Mouse (Mus musculus): ENCODE data around the gene Fuk. TPM values are rescaled to one million over a fixed set of nuclear protein-coding genes. Genes with fewer than 3 reads are reported as not detected.

Gene Fuk
- polyA plus RNA-seq, 1 experiment from 2014 or later = 6.0 TPM

DNA sequence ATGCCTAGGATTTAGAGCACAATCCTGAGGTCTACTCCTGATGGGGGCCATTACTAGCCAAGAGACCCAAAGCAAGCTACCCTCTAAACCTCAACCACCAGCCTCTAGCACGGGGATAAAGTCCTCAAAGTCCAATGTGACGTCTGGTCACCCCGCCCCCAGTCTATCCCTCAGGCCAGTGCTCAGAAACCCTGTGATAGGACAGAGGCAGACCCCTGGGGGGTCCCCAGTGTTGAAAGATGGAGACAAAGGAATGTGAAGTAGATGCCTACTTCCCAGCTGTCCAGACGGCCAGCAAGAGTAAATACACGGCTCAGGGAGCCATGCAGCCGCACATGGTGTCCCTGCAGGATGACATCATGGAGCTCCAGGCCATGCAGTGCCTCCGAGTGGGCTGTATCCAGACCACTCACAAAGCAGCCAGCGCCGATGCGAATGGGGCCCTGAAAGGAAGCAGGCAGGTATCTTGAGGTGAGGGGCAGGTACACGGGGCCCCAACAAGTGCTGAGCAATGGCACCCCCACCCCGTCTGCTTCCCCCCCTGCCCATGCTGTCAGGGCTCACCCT, 12.3 kb downstream of the Fuk start:
- no peak for ATAC-seq (ENCODE audit: insufficient number of reproducible peaks, insufficient read depth, low FRiP score, low read depth)
- H3K4me2 ChIP-seq (ENCODE audit: low read length) = no peak overlapping the region
- no peaks in the 10 kb centered on the region for H3K27me3 ChIP-seq (ENCODE audit: control insufficient read depth, insufficient read depth, low read length)
- no peak overlapping the region for H3K4me3 ChIP-seq (ENCODE audit: control insufficient read depth in 1 of 2, insufficient read depth in 1 of 2, low read depth in 1 of 2, low read length in 2 of 2)
- peaks cover 3 to 5% of the 10 kb centered on the region in 2 experiments; a peak in 1 of 4 replicates for H3K4me1 ChIP-seq (ENCODE audit: control insufficient read depth in 2 of 2, insufficient read depth in 2 of 2, low read length in 2 of 2)
- no peaks in the 10 kb centered on the region for H3K9me3 ChIP-seq (ENCODE audit: control insufficient read depth, low read length)
- no peak overlapping the region for H3K27ac ChIP-seq (replicated peaks in 1 of 2; ENCODE audit: control insufficient read depth in 1 of 2, insufficient read depth in 1 of 2, low read depth in 2 of 2, low read length in 2 of 2)
- H3K9ac ChIP-seq (ENCODE audit: low read length) = no peak overlapping the region
- peaks cover 36% of the 10 kb centered on the region for H3K36me3 ChIP-seq (ENCODE audit: control insufficient read depth, insufficient read depth, low read length)
- 43% methylated on average over 12 of the region's 12 CpGs for WGBS

DNA sequence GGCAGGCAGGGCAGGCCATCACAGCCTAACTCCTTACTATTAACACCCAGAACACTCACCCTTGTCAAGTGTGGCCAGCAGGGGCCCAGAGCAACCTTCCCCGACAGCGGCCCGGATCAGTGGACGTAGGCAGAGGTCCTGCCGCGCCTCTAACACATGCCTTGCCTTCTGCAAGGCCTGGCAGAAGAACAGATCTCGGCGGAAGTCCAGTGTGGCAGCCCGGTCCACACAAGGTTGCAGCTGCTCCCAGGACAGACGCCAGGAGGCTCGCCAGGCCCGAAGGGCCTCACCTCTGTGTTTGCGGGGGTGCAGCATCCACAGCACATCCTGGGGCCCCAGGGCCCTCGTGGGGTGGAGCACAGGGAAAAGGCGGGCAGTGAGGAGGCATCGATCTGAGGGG, 13.4 kb downstream of the Fuk start:
- Histone ChIP-seq H3K9ac (ENCODE audit: low read length) (no peak overlapping the region), H3K4me3 (ENCODE audit: control insufficient read depth in 1 of 2, insufficient read depth in 1 of 2, low read depth in 1 of 2, low read length in 2 of 2) (no peak overlapping the region), H3K27ac (replicated peaks in 1 of 2; ENCODE audit: control insufficient read depth in 1 of 2, insufficient read depth in 1 of 2, low read depth in 2 of 2, low read length in 2 of 2) (no peak overlapping the region), H3K36me3 (ENCODE audit: control insufficient read depth, insufficient read depth, low read length) (peaks cover 45% of the 10 kb centered on the region), H3K27me3 (ENCODE audit: control insufficient read depth, insufficient read depth, low read length) (no peaks in the 10 kb centered on the region), H3K9me3 (ENCODE audit: control insufficient read depth, low read length) (no peaks in the 10 kb centered on the region), H3K4me2 (ENCODE audit: low read length) (no peak overlapping the region), H3K4me1 (ENCODE audit: control insufficient read depth in 2 of 2, insufficient read depth in 2 of 2, low read length in 2 of 2) (peaks cover 3 to 5% of the 10 kb centered on the region in 2 experiments; a peak in 1 of 4 replicates)
- WGBS = 83% methylated on average over 16 of the region's 16 CpGs
- ATAC-seq (ENCODE audit: insufficient number of reproducible peaks, insufficient read depth, low FRiP score, low read depth) = no peak

GRCm38 (mm10) chr8:110888441-110888840, 13.8 kb downstream of the Fuk start:
- no peak overlapping the region for H3K9ac ChIP-seq (ENCODE audit: low read length)
- no peaks in the 10 kb centered on the region for H3K27me3 ChIP-seq (ENCODE audit: control insufficient read depth, insufficient read depth, low read length)
- no peak overlapping the region for H3K4me3 ChIP-seq (ENCODE audit: control insufficient read depth in 1 of 2, insufficient read depth in 1 of 2, low read depth in 1 of 2, low read length in 2 of 2)
- no peak overlapping the region for H3K4me2 ChIP-seq (ENCODE audit: low read length)
- no peak overlapping the region for H3K27ac ChIP-seq (replicated peaks in 1 of 2; ENCODE audit: control insufficient read depth in 1 of 2, insufficient read depth in 1 of 2, low read depth in 2 of 2, low read length in 2 of 2)
- peaks cover 3 to 5% of the 10 kb centered on the region in 2 experiments; a peak in 1 of 4 replicates for H3K4me1 ChIP-seq (ENCODE audit: control insufficient read depth in 2 of 2, insufficient read depth in 2 of 2, low read length in 2 of 2)
- 90% methylated on average over 8 of the region's 8 CpGs for WGBS
- peaks cover 49% of the 10 kb centered on the region for H3K36me3 ChIP-seq (ENCODE audit: control insufficient read depth, insufficient read depth, low read length)
- no peaks in the 10 kb centered on the region for H3K9me3 ChIP-seq (ENCODE audit: control insufficient read depth, low read length)
- ATAC-seq (ENCODE audit: insufficient number of reproducible peaks, insufficient read depth, low FRiP score, low read depth) = no peak

GRCm38 (mm10) chr8:110887551-110887950, 14.7 kb downstream of the Fuk start:
- Histone ChIP-seq H3K36me3 (ENCODE audit: control insufficient read depth, insufficient read depth, low read length) (peaks cover 58% of the 10 kb centered on the region), H3K9me3 (ENCODE audit: control insufficient read depth, low read length) (no peaks in the 10 kb centered on the region), H3K27me3 (ENCODE audit: control insufficient read depth, insufficient read depth, low read length) (no peaks in the 10 kb centered on the region), H3K27ac (replicated peaks in 1 of 2; ENCODE audit: control insufficient read depth in 1 of 2, insufficient read depth in 1 of 2, low read depth in 2 of 2, low read length in 2 of 2) (no peak overlapping the region), H3K9ac (ENCODE audit: low read length) (no peak overlapping the region), H3K4me1 (ENCODE audit: control insufficient read depth in 2 of 2, insufficient read depth in 2 of 2, low read length in 2 of 2) (peaks cover 3 to 5% of the 10 kb centered on the region in 2 experiments; a peak in 1 of 4 replicates), H3K4me3 (ENCODE audit: control insufficient read depth in 1 of 2, insufficient read depth in 1 of 2, low read depth in 1 of 2, low read length in 2 of 2) (no peak overlapping the region), H3K4me2 (ENCODE audit: low read length) (no peak overlapping the region)
- no peak for ATAC-seq (ENCODE audit: insufficient number of reproducible peaks, insufficient read depth, low FRiP score, low read depth)
- 86% methylated on average over 10 of the region's 10 CpGs for WGBS

- no peaks in the 10 kb centered on the region for H3K27me3 ChIP-seq (ENCODE audit: control insufficient read depth, insufficient read depth, low read length)
- 73% methylated on average over 3 of the region's 3 CpGs for WGBS
- H3K4me3 ChIP-seq (ENCODE audit: control insufficient read depth in 1 of 2, insufficient read depth in 1 of 2, low read depth in 1 of 2, low read length in 2 of 2) = no peak overlapping the region
- ATAC-seq (ENCODE audit: insufficient number of reproducible peaks, insufficient read depth, low FRiP score, low read depth) = no peak
- peaks cover 3 to 5% of the 10 kb centered on the region in 2 experiments; a peak in 1 of 4 replicates for H3K4me1 ChIP-seq (ENCODE audit: control insufficient read depth in 2 of 2, insufficient read depth in 2 of 2, low read length in 2 of 2)
- H3K4me2 ChIP-seq (ENCODE audit: low read length) = no peak overlapping the region
- peaks cover 67% of the 10 kb centered on the region for H3K36me3 ChIP-seq (ENCODE audit: control insufficient read depth, insufficient read depth, low read length)
- no peak overlapping the region for H3K9ac ChIP-seq (ENCODE audit: low read length)
- H3K9me3 ChIP-seq (ENCODE audit: control insufficient read depth, low read length) = no peaks in the 10 kb centered on the region
- no peak overlapping the region for H3K27ac ChIP-seq (replicated peaks in 1 of 2; ENCODE audit: control insufficient read depth in 1 of 2, insufficient read depth in 1 of 2, low read depth in 2 of 2, low read length in 2 of 2)
Measured at GRCm38 (mm10) chr8:110886634-110887033, 15.7 kb downstream of the Fuk start.

DNA sequence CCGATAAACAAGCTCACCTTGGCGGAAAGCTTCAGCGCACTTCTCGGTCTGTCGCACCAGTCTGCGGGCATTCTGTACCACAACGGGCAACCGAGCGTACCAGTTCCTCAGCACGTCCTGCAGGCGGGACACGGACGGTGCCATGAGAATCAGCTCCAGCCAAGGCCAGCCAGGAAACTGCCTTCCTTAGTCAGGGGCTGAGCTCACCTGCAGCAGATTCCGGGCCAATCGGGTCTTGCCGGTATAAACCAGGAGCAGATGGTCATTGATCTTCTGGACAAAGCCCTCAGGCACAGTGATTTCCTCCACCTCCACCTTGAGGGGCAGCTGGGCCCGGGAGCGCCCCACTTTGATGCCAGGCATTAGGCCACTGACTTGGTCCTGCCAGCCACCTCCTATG, 18.5 kb downstream of the Fuk start:
- Histone ChIP-seq H3K9me3 (ENCODE audit: control insufficient read depth, low read length) (no peaks in the 10 kb centered on the region), H3K27me3 (ENCODE audit: control insufficient read depth, insufficient read depth, low read length) (no peaks in the 10 kb centered on the region), H3K9ac (ENCODE audit: low read length) (no peak overlapping the region), H3K4me3 (ENCODE audit: control insufficient read depth in 1 of 2, insufficient read depth in 1 of 2, low read depth in 1 of 2, low read length in 2 of 2) (no peak overlapping the region), H3K4me2 (ENCODE audit: low read length) (no peak overlapping the region), H3K36me3 (ENCODE audit: control insufficient read depth, insufficient read depth, low read length) (peaks cover 89% of the 10 kb centered on the region), H3K4me1 (ENCODE audit: control insufficient read depth in 2 of 2, insufficient read depth in 2 of 2, low read length in 2 of 2) (no peaks in the 10 kb centered on the region), H3K27ac (replicated peaks in 1 of 2; ENCODE audit: control insufficient read depth in 1 of 2, insufficient read depth in 1 of 2, low read depth in 2 of 2, low read length in 2 of 2) (no peak overlapping the region)
- ATAC-seq (ENCODE audit: insufficient number of reproducible peaks, insufficient read depth, low FRiP score, low read depth) = no peak
- WGBS = 93% methylated on average over 18 of the region's 18 CpGs

- WGBS = 91% methylated on average over 10 of the region's 10 CpGs
- Histone ChIP-seq H3K4me1 (ENCODE audit: control insufficient read depth in 2 of 2, insufficient read depth in 2 of 2, low read length in 2 of 2) (no peaks in the 10 kb centered on the region), H3K9ac (ENCODE audit: low read length) (no peak overlapping the region), H3K4me3 (ENCODE audit: control insufficient read depth in 1 of 2, insufficient read depth in 1 of 2, low read depth in 1 of 2, low read length in 2 of 2) (no peak overlapping the region), H3K4me2 (ENCODE audit: low read length) (no peak overlapping the region), H3K36me3 (ENCODE audit: control insufficient read depth, insufficient read depth, low read length) (peaks cover 92% of the 10 kb centered on the region), H3K27me3 (ENCODE audit: control insufficient read depth, insufficient read depth, low read length) (no peaks in the 10 kb centered on the region), H3K27ac (replicated peaks in 1 of 2; ENCODE audit: control insufficient read depth in 1 of 2, insufficient read depth in 1 of 2, low read depth in 2 of 2, low read length in 2 of 2) (no peak overlapping the region), H3K9me3 (ENCODE audit: control insufficient read depth, low read length) (no peaks in the 10 kb centered on the region)
- no peak for ATAC-seq (ENCODE audit: insufficient number of reproducible peaks, insufficient read depth, low FRiP score, low read depth)
Measured at GRCm38 (mm10) chr8:110881741-110882310, 20.5 kb downstream of the Fuk start.

DNA sequence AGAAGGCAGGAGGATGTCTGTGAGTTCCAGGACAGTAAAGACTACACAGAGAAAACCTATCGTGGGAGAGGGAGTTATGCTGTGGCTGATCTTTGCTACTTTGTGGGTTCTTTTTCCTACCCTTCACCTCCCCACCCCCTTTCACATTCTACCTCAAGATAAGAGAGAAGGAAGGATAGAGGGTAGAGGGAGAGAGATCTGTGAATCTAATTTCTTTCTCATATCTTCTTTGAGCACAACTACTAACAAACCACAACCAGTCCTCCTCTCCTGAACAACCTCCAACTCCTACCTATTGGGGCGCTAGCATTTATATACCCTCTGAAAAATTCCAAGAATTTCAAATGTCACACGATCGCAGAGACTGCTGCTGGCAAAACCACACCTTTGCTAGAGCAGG, 24.4 kb downstream of the Fuk start:
- Histone ChIP-seq H3K4me2 (ENCODE audit: low read length) (no peak overlapping the region), H3K27me3 (ENCODE audit: control insufficient read depth, insufficient read depth, low read length) (no peaks in the 10 kb centered on the region), H3K9ac (ENCODE audit: low read length) (no peak overlapping the region), H3K27ac (replicated peaks in 1 of 2; ENCODE audit: control insufficient read depth in 1 of 2, insufficient read depth in 1 of 2, low read depth in 2 of 2, low read length in 2 of 2) (no peak overlapping the region), H3K36me3 (ENCODE audit: control insufficient read depth, insufficient read depth, low read length) (peaks cover 98% of the 10 kb centered on the region), H3K9me3 (ENCODE audit: control insufficient read depth, low read length) (no peaks in the 10 kb centered on the region), H3K4me1 (ENCODE audit: control insufficient read depth in 2 of 2, insufficient read depth in 2 of 2, low read length in 2 of 2) (no peaks in the 10 kb centered on the region), H3K4me3 (ENCODE audit: control insufficient read depth in 1 of 2, insufficient read depth in 1 of 2, low read depth in 1 of 2, low read length in 2 of 2) (no peak overlapping the region)
- 79% methylated on average over 4 of the region's 4 CpGs for WGBS
- ATAC-seq (ENCODE audit: insufficient number of reproducible peaks, insufficient read depth, low FRiP score, low read depth) = no peak
